Mouse (Mus musculus) MN1 (cell line): Measurements from ENCODE around the gene Pcsk6.
A peak's percentile ranks its signal among the peaks of the same experiment; 100 is the strongest.

Experiments
- DNase-seq: peaks from one replicate; pipeline ENCODE4 v3.0.0-alpha.2; 2016; ENCODE audit warnings: low spot score

The Pcsk6 gene

DNA sequence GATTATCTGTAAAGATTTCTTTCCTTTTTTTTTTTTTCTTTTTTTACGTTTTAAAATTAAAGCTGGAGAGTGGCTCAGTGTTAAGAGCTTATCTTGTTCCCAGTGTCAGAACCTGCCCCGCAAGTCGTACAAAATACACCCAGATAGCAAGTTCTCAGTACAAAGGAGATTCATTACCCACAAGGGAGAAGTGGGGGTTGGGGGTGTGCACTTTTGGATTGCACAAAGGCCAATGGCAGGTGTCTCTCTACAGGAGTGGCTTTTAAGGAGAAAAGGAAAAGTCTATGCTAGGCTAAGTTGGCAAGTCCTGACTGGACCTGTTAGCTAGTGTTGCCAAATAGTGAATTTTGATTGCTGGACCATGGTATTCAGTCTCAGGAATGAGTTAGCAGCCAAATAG, 140.3 kb downstream of the Pcsk6 start:
- no peak for DNase-seq

GRCm38 (mm10) chr7:66003447-66003846, 141.9 kb downstream of the Pcsk6 start:
- no peak for DNase-seq

GRCm38 (mm10) chr7:66003865-66004638, 142.5 kb downstream of the Pcsk6 start:
- DNase-seq, result no peak

GRCm38 (mm10) chr7:66005066-66005465, 143.5 kb downstream of the Pcsk6 start:
- no peak for DNase-seq

DNA sequence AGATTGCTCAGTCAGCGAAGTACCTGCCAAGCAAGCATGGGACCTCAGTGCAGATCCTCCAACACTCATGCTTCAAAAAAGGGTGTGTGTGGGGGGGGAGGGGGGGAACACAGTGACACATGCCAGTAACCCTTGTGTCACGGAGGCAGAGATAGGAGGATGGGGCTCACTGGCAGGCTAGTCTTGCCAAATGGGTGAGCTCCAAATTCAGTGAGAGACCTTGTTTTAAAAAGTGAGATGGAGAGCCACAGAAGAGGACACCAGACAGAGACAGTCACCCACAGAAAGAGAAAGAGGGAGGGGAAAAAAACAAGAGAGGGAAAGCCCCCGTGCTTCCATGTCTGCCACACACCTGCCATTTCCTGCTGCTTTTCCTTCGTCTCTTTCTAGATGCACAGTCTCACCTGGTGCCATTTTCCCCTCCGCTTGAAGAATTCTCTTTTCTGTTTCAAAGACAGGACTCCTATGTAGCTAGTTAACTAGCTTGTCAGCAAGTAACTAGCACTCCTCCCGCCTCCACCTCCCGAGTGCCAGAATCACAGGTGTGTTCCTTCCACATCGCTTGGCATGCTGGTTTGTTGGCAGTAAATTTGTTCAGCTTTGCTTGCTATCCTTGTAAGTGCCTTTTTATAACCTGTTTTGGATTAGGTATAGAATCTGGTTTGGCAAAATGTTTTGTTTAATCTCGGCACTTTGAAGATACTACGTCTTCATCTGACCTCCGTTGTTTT, 146.8 kb downstream of the Pcsk6 start:
- DNase-seq, result no peak

GRCm38 (mm10) chr7:66008892-66009273, 147.3 kb downstream of the Pcsk6 start:
- no peak for DNase-seq

DNA sequence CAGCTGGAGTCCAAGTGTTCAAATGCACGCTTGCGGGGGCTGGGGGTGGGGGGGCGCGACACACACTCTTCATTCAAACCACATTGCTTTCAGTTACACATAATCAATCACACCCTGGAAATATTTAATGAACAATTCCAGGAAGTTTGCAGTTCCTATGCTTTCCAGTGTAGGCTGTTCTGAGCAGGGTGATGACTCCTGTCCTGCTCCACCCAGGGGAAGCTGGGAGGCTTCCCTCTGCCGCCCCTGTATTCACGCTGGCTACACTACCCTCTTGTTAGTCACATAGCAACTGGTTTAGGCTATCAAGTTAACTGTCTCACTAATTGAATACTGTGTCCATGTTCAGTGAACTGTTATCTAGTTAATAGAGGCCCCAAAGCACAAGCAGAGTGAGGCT, 149.0 kb downstream of the Pcsk6 start:
- DNase-seq, result no peak

DNA sequence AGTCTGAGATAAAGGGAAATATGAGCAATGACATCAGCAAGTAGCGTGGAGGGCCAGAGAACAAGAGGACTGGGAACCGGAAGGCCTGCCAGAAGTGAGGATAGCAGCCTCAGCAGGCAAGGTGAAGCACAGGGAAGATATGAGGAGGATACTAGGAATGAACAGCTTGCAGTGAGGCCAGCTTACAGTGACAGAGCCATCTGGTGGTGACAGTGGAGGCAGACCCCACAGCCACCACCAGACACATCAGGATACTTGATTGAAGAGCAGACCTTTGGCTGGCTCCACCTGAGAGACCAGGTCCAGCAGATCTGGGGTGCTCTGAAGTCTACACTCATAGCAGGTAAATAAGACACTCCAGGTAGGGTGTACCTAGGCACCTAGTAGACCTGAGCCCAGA, 166.2 kb downstream of the Pcsk6 start:
- DNase-seq, result peak; percentile 16

DNA sequence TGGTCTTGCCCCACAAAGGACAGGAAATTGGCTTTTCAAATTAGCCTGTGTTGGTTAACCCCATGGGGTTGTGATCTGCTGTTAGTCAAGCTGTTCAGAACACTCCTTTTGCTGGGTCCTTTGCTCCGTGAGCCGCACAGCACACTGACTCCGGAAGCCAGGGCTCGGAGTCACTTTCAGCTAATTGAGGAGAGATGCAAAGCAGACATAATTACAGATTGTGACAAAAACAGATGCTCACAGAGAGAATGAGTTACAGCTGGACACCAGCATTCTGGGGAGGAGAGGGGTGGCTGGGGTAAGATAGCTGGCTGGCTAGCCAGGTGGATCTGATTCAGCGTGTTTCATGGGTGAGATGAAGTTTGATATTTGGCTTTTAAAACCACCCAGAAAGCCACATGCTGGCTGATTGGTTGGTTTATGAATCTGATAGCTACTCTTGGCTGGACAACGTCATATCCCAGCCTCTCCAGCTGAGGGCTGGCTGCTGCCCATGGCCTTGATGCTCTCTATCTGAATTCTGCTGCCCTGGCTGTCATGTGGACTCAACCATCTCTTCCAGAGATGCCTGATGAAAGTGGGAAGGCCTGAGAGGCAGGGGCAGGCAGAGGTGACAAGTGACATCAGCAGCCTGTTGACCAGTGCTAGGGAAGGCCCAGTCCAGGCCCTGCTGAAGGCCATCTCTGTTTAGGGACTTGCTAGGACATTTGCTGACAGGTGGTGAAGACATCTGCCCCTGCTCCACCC, 167.4 kb downstream of the Pcsk6 start:
- peak; percentile 89 for DNase-seq

DNA sequence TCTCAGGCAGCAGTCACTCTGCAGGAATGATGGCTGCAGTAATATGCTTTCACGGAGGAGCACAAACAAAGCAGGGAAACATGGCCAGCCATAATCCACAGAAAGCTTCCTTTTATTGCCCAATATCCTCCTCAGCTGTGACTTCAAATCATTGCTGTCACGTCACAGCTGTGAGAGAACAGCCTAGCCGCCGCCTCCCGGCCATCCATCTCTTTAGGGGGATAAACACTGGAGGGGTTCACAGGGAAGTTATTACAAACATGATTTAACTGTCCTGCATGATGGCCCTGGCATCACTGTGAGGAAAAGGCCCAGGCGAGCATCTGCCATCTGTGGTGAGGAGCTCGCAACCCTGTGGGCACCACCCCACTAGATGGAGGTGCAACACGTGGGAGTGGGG, 175.3 kb downstream of the Pcsk6 start:
- DNase-seq, result no peak

GRCm38 (mm10) chr7:66038261-66038660, 176.7 kb downstream of the Pcsk6 start:
- peak; percentile 66 for DNase-seq

DNA sequence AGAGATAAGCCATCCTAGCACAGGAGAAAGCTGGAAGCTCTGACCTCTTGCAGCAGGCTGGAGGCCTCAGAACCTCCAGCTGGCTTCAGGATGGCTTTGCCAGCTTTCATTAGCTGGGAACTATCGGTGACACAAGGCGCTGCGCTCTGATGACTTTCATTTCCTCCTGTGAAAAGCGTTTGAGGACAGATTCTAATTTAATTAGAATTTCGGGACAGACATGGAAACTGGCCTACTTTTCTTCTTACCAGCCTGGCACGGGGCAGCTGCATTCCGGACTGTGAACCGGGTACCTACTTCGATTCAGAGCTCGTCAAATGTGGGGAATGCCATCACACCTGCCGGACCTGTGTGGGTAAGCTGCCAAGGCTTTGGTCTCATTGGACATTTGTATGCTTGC, 177.2 kb downstream of the Pcsk6 start:
- peak; percentile 49 for DNase-seq

DNA sequence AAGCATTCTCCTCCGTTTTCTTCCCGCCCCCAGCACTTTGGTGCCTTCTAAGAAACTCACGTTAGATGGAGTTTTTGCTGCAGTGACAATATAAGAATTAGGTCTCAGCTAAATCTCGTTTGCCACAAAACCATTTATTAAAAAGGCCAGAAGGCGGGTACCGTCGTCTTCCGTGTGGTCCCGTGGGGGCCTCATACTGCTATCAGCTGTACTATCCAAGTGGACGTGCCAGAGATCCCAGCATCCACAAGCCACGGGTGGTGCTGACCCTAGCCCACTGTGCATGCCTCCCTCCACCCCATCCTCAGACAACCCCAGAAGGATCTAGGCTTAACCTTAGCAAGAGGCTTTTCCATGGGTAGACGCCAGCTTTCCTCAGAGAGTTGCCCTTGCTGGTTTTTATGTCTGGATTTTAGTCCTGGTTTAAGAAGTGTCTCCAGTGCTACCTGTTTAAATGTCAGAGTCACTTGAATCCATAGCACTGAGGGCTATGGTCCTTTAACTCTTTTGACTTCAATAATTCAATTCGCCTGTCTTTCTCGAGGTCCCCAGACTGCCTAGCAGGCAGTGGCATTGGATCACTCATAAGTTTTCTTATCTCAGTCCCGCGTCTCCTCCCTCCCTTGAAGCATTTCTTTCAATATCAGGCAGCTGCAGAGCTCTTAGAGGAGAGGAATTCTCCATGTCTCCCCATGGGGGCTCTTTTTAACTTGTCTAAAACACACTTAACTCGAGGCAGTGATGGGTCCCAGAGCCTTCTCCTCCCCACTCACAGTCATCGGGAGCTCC, 178.7 kb downstream of the Pcsk6 start:
- DNase-seq, result no peak

- DNase-seq, result no peak
Observed at GRCm38 (mm10) chr7:66043552-66044459, 182.3 kb downstream of the Pcsk6 start, which contains the start of gene Gm45213. TSS of gene Gm45213 (plus strand) at chr7:66043602.

DNA sequence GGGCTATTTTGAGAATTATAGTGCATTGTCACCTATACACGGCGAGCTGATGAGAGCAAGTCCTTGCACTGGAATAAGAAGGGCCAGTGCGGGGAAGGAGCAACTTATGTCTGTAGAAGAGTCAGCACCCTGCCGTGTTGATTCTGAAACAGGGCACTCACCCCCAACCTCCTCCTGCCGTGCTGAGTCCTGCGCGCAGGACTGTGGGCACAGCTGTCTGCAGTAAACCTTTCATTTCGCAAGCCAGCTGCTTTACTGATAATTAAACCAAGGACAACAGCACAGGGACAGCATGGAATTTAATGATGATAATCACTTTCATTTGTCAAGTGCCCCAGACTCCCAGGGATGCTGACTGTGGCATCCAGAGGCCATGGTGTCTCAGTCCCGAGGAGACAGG, 183.1 kb downstream of the Pcsk6 start:
- no peak for DNase-seq

DNA sequence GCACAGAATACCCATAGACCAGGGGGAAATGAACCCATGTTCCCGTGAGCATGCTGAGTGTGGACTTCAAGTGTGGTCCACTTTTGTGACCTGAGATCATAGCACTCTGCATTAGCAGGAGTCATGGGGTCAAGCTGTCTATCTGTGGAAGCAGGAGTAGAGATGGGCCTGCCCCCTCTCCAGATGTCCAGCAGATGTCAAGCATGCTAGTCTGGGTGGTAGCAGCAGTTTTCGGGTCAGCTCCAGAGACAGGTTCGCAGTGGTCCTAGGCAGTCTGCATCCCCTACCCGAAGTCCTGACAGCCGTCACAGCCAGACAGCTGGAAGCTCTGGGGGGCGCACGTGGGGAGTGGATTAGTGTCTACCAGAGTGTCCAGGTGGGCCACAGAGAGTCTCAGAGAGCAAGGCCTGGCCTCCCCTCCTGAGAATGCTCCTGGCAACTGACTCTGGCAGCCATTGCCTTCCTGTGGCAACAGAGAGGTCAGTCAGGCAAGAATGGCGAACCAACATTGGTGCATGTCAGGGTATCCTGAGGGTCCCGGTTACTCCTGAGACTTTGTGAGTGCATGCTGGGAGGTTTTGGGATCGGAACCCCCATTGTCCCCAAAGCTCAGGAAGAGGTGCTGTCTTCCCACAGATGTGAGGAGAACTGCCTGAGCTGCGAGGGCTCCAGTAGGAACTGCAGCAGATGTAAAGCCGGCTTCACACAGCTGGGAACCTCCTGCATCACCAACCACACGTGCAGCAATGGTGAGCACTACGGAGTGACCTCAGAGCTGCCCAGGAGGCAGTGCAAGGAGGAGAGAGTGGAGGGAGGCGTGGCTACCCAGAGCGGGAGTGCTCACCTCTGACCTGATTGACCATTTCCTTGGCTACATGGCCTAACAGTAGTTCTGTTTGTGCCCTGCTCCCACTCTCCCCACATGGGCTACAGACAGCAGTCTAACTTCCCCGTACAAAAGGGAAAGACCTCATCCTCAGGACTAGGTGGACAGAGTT, 185.7 kb downstream of the Pcsk6 start:
- no peak for DNase-seq

DNA sequence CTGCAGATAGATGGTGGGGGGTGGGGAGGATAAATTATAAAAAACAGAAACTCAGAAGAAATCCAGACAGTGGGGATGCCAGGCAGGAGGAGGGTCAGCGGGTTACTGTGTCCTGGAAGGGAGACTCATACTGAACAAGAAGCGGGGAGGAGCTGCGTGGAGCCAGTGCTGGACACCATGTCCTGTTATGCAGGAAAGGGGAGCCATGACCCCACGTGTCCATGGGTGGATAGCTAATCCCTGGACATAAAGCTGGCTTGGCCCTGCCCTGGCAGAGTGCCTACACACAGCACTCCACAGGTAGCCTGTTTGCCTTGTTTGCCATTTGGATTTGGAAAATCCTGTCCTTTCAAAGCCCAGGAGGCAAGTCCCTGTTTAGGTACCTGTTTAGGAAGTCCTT, 186.4 kb downstream of the Pcsk6 start:
- DNase-seq, result no peak

- DNase-seq, result no peak
Observed at GRCm38 (mm10) chr7:66048446-66049230, 187.1 kb downstream of the Pcsk6 start.

- no peak for DNase-seq
Observed at GRCm38 (mm10) chr7:66053946-66054483, 192.5 kb downstream of the Pcsk6 start.
